ENCODE assay signal across 8 mouse cellular contexts in genomic region chr2:90745053-90745678, GRCm38 (mm10). TPM values are rescaled to one million over a fixed set of nuclear protein-coding genes. Genes with fewer than 3 reads are reported as not detected.
DNase-seq lines count a peak whose midpoint lies in the region; ATAC-seq and TF ChIP-seq lines count a peak whose summit lies in the region.

Gene Fnbp4 (plus strand): TSS chr2:90745370.

- peak within 1 kb of the TSS; percentile 82 for H3K4me2 ChIP-seq in heart, embryonic 12.5 days
- peak within 1 kb of the TSS; percentile 75 for H3K4me2 ChIP-seq in kidney, postnatal 0 days (ENCODE audit: low read length)
- H3K4me2 ChIP-seq in liver, embryonic 11.5 days: peak within 1 kb of the TSS; percentile 96
- peak within 1 kb of the TSS; percentile 76 for H3K4me2 ChIP-seq in stomach, embryonic 14.5 days (replicated peaks; ENCODE audit: low read depth, low read length)

- peak within 1 kb of the TSS; percentile 98 for H3K4me3 ChIP-seq in heart, embryonic 12.5 days
- peak within 1 kb of the TSS; percentile 98 for H3K4me3 ChIP-seq in kidney, postnatal 0 days (replicated peaks; ENCODE audit: low read depth, low read length)
- H3K4me3 ChIP-seq in liver, embryonic 11.5 days (ENCODE audit: low read depth, low read length): peak within 1 kb of the TSS; percentile 87
- H3K4me3 ChIP-seq in stomach, embryonic 14.5 days (ENCODE audit: low read depth, low read length): peak within 1 kb of the TSS; percentile 88

- peak; percentile 98 for ATAC-seq in erythroid progenitor cell, adult 5-6 weeks (replicated peaks; ENCODE audit: low FRiP score, poor library complexity, severe bottlenecking)
- peak; percentile 99 for ATAC-seq in heart, embryonic 12.5 days (ENCODE audit: insufficient number of reproducible peaks, low FRiP score)
- ATAC-seq in kidney, postnatal 0 days (replicated peaks; ENCODE audit: low FRiP score, low read depth): peak; percentile 100
- ATAC-seq in liver, embryonic 11.5 days (replicated peaks; ENCODE audit: low FRiP score): peak; percentile 98
- peak; percentile 100 for ATAC-seq in stomach, embryonic 14.5 days (ENCODE audit: insufficient number of reproducible peaks, insufficient read depth, low FRiP score, low read depth)

- peak; percentile 23; the same call in 1 of the 2 replicates for TF ChIP-seq CTCF in kidney, postnatal 0 days (IDR thresholded peaks at IDR 0.05; ENCODE audit: low read depth)

- H3K4me1 ChIP-seq in heart, embryonic 12.5 days (replicated peaks): peaks cover 17% of the 10 kb centered on the region
- H3K4me1 ChIP-seq in kidney, postnatal 0 days (replicated peaks; ENCODE audit: insufficient read depth, low read length): no peaks in the 10 kb centered on the region
- peaks cover 22% of the 10 kb centered on the region for H3K4me1 ChIP-seq in liver, embryonic 11.5 days (replicated peaks; ENCODE audit: control insufficient read depth, insufficient read depth, low read length)
- 0 out of 2 replicates have a peak, but pooled peaks cover 10% of the 10 kb centered on the region for H3K4me1 ChIP-seq in stomach, embryonic 14.5 days (ENCODE audit: control insufficient read depth, insufficient read depth, low read length)

- H3K36me3 ChIP-seq in heart, embryonic 12.5 days: peaks cover 22% of the 10 kb centered on the region
- H3K36me3 ChIP-seq in kidney, postnatal 0 days (ENCODE audit: insufficient read depth, low read length): no peaks in the 10 kb centered on the region
- peaks cover 9% of the 10 kb centered on the region; the same call in 1 of the 2 replicates for H3K36me3 ChIP-seq in liver, embryonic 11.5 days (ENCODE audit: control insufficient read depth, insufficient read depth, low read length)
- H3K36me3 ChIP-seq in stomach, embryonic 14.5 days (ENCODE audit: control insufficient read depth, insufficient read depth, low read length): peaks cover 6% of the 10 kb centered on the region

- under 1% methylated on average over 44 of the region's 44 CpGs for WGBS in heart, embryonic 12.5 days
- under 1% methylated on average over 44 of the region's 44 CpGs for WGBS in kidney, postnatal 0 days
- WGBS in liver, embryonic 11.5 days: under 1% methylated on average over 44 of the region's 44 CpGs
- 2% methylated on average over 44 of the region's 44 CpGs for WGBS in stomach, embryonic 14.5 days

- no peaks in the 10 kb centered on the region; the same call in 1 of the 2 replicates for H3K9me3 ChIP-seq in heart, embryonic 12.5 days (replicated peaks)
- no peaks in the 10 kb centered on the region for H3K9me3 ChIP-seq in kidney, postnatal 0 days (replicated peaks; ENCODE audit: low read length)
- H3K9me3 ChIP-seq in liver, embryonic 11.5 days (ENCODE audit: control insufficient read depth, low read length): no peaks in the 10 kb centered on the region
- no peaks in the 10 kb centered on the region for H3K9me3 ChIP-seq in stomach, embryonic 14.5 days (ENCODE audit: control insufficient read depth, low read depth, low read length)

- peak within 1 kb of the TSS; percentile 95 for H3K9ac ChIP-seq in heart, embryonic 12.5 days
- peak within 1 kb of the TSS; percentile 97 for H3K9ac ChIP-seq in kidney, postnatal 0 days (ENCODE audit: low read depth, low read length)
- peak within 1 kb of the TSS; percentile 92 for H3K9ac ChIP-seq in liver, embryonic 11.5 days (ENCODE audit: low read depth, low read length)
- peak within 1 kb of the TSS; percentile 92 for H3K9ac ChIP-seq in stomach, embryonic 14.5 days (replicated peaks; ENCODE audit: low read depth, low read length)

- peak; percentile 99 for DNase-seq in CD4-positive helper T cell, adult 2 months (ENCODE audit: low read depth, low spot score)
- DNase-seq in brain, embryonic 18.5 days (ENCODE audit: low read depth, low spot score): peak; percentile 99
- peak; percentile 100 for DNase-seq in kidney, postnatal 0 days (ENCODE audit: low spot score)
- peak; percentile 96 for DNase-seq in liver, embryonic 11.5 days (ENCODE audit: low spot score)
- peak; percentile 99 for DNase-seq in naive thymus-derived CD4-positive, alpha-beta T cell, adult 2 months (ENCODE audit: low read depth)

- peak within 1 kb of the TSS; percentile 99 for H3K27ac ChIP-seq in heart, embryonic 12.5 days (ENCODE audit: poor library complexity, severe bottlenecking)
- peak within 1 kb of the TSS; percentile 99 for H3K27ac ChIP-seq in kidney, postnatal 0 days
- H3K27ac ChIP-seq in liver, embryonic 11.5 days (ENCODE audit: low read depth, low read length): peak within 1 kb of the TSS; percentile 93
- peak within 1 kb of the TSS; percentile 97 for H3K27ac ChIP-seq in stomach, embryonic 14.5 days (ENCODE audit: low read length)

- H3K27me3 ChIP-seq in heart, embryonic 12.5 days (replicated peaks): no peaks in the 10 kb centered on the region
- H3K27me3 ChIP-seq in kidney, postnatal 0 days (ENCODE audit: insufficient read depth, low read length): no peaks in the 10 kb centered on the region
- H3K27me3 ChIP-seq in liver, embryonic 11.5 days (replicated peaks; ENCODE audit: control insufficient read depth, insufficient read depth, low read length): no peaks in the 10 kb centered on the region
- H3K27me3 ChIP-seq in stomach, embryonic 14.5 days (ENCODE audit: control insufficient read depth, insufficient read depth, low read length): no peaks in the 10 kb centered on the region

RNA-seq across cellular contexts. Expression of gene Fnbp4, which starts in this region (rescaled TPM):
- 134 and 182 TPM in 2 replicates for total RNA-seq in erythroid progenitor cell, adult 5-6 weeks (2015; ENCODE audit: low replicate concordance)
- total RNA-seq in erythroid progenitor cell, adult 5-6 weeks (2017; ENCODE audit: low replicate concordance): 329 and 333 TPM in 2 replicates
- polyA plus RNA-seq in heart, embryonic 12.5 days (2016; fragmentation: Nextera tagmentation; extraction: Ambion mirVana): 73.7 and 80.2 TPM in 2 replicates
- 44.2 and 52.7 TPM in 2 replicates for polyA plus RNA-seq in kidney, postnatal 0 days (2015; fragmentation: Nextera tagmentation; extraction: Ambion mirVana)
- polyA plus RNA-seq in liver, embryonic 11.5 days (2014; fragmentation: Nextera tagmentation; extraction: Ambion mirVana): 94.5 and 102 TPM in 2 replicates
- 103 and 112 TPM in 2 replicates for polyA plus RNA-seq in stomach, embryonic 14.5 days (2014; fragmentation: Nextera tagmentation; extraction: Ambion mirVana)

Comparison
In these comparisons a context has a peak if more than half of its experiments do, and no peak if none do; other contexts are left out.
1. Peak in every context shown above with its lines: DNase-seq, ATAC-seq, H3K4me3 ChIP-seq and H3K27ac ChIP-seq.